Comparison of ENCODE assay signal across 35 mouse cellular contexts in genomic region chr1:63805095-63805494, GRCm38 (mm10). TPM values are rescaled to one million over a fixed set of nuclear protein-coding genes. Genes with fewer than 3 reads are reported as not detected.
"Had no signal": no experiment of that assay in that cellular context is flagged by ENCODE, and none has a peak within 500 bp of the region (broad histone marks: within the 10 kb centered on the region; RNA-seq: fewer than 3 reads in every experiment).

No protein-coding gene starts in this region.

- DNase-seq: cerebellum, adult 2 months; cerebellum, adult 8-10 months; cerebellum, adult 9-10 months; cerebellum, adult 9-11 months; cerebellum, postnatal 10 days; cerebellum, postnatal 14 days; cerebellum, postnatal 25 days; cerebellum, postnatal 36 days; embryo, embryonic 11 days; forebrain, postnatal 0 days; gastrocnemius, adult 2 months; gastrocnemius, postnatal 10 days; gastrocnemius, postnatal 14 days; gastrocnemius, postnatal 25 days; gastrocnemius, postnatal 36 days; heart, adult 18-20 months; heart, adult 2 months had no signal

- ATAC-seq: forebrain, embryonic 13.5 days; forebrain, embryonic 14.5 days; forebrain, embryonic 15.5 days; forebrain, embryonic 16.5 days; forebrain, postnatal 0 days had no signal

- H3K27me3 ChIP-seq: embryonic facial prominence, embryonic 12.5 days; embryonic facial prominence, embryonic 13.5 days; embryonic facial prominence, embryonic 15.5 days; forebrain, embryonic 12.5 days; forebrain, embryonic 13.5 days; forebrain, embryonic 15.5 days had no signal

- H3K9me3 ChIP-seq: embryonic facial prominence, embryonic 10.5 days; embryonic facial prominence, embryonic 12.5 days; embryonic facial prominence, embryonic 13.5 days; embryonic facial prominence, embryonic 15.5 days; forebrain, embryonic 10.5 days; forebrain, embryonic 12.5 days; forebrain, embryonic 13.5 days; forebrain, embryonic 15.5 days had no signal

- H3K4me2 ChIP-seq: embryonic facial prominence, embryonic 12.5 days; embryonic facial prominence, embryonic 13.5 days; embryonic facial prominence, embryonic 15.5 days; forebrain, embryonic 12.5 days; forebrain, embryonic 13.5 days; forebrain, embryonic 15.5 days had no signal

- H3K27ac ChIP-seq: embryonic facial prominence, embryonic 10.5 days; embryonic facial prominence, embryonic 12.5 days; embryonic facial prominence, embryonic 13.5 days; embryonic facial prominence, embryonic 15.5 days; forebrain, embryonic 10.5 days; forebrain, embryonic 12.5 days; forebrain, embryonic 13.5 days; forebrain, embryonic 15.5 days; gastrocnemius, adult 2 months; heart, adult 2 months had no signal

- H3K9ac ChIP-seq: embryonic facial prominence, embryonic 12.5 days; embryonic facial prominence, embryonic 13.5 days; embryonic facial prominence, embryonic 15.5 days; forebrain, embryonic 12.5 days; forebrain, embryonic 13.5 days; forebrain, embryonic 15.5 days; forebrain, postnatal 0 days had no signal

- H3K36me3 ChIP-seq: embryonic facial prominence, embryonic 10.5 days; embryonic facial prominence, embryonic 12.5 days; embryonic facial prominence, embryonic 13.5 days; embryonic facial prominence, embryonic 15.5 days; forebrain, embryonic 10.5 days; forebrain, embryonic 12.5 days; forebrain, embryonic 15.5 days had no signal

- H3K4me3 ChIP-seq: embryonic facial prominence, embryonic 10.5 days; embryonic facial prominence, embryonic 12.5 days; embryonic facial prominence, embryonic 13.5 days; embryonic facial prominence, embryonic 15.5 days; erythroblast, embryonic 14.5 days; forebrain, embryonic 10.5 days; forebrain, embryonic 12.5 days; forebrain, embryonic 13.5 days; forebrain, embryonic 15.5 days; gastrocnemius, adult 2 months; heart, adult 2 months had no signal

- H3K4me1 ChIP-seq: embryonic facial prominence, embryonic 10.5 days; embryonic facial prominence, embryonic 12.5 days; embryonic facial prominence, embryonic 13.5 days; embryonic facial prominence, embryonic 15.5 days; forebrain, embryonic 10.5 days; forebrain, embryonic 12.5 days; forebrain, embryonic 13.5 days; forebrain, embryonic 15.5 days had no signal

RNA-seq across cellular contexts. Expression of gene 4933402D24Rik, which starts 36.0 kb away (rescaled TPM):
- total RNA-seq: common myeloid progenitor, adult 5-6 weeks; gastrocnemius, adult 18-20 months; gastrocnemius, adult 2 months; gastrocnemius, adult 8-10 months; gastrocnemius, postnatal 10 days; gastrocnemius, postnatal 14 days; gastrocnemius, postnatal 25 days; gastrocnemius, postnatal 36 days; gastrocnemius, postnatal 4 days; granulocyte monocyte progenitor cell, adult 5-6 weeks; heart, adult 18-20 months; heart, adult 2 months; heart, adult 8-10 months had no signal
- polyA plus RNA-seq: embryonic facial prominence, embryonic 13.5 days; erythroblast, embryonic 14.5 days; gonadal fat pad, adult 2 months; heart, adult 2 months had no signal
